Mouse (Mus musculus): ENCODE data around the gene Tmem108.

The Tmem108 gene

GRCm38 (mm10) chr9:103595190-103595837 is 166.3 kb downstream of the Tmem108 start:
- in situ Hi-C loops (cut with MboI; ENCODE audit: low sequenced_read_pairs), result no loop called here

DNA sequence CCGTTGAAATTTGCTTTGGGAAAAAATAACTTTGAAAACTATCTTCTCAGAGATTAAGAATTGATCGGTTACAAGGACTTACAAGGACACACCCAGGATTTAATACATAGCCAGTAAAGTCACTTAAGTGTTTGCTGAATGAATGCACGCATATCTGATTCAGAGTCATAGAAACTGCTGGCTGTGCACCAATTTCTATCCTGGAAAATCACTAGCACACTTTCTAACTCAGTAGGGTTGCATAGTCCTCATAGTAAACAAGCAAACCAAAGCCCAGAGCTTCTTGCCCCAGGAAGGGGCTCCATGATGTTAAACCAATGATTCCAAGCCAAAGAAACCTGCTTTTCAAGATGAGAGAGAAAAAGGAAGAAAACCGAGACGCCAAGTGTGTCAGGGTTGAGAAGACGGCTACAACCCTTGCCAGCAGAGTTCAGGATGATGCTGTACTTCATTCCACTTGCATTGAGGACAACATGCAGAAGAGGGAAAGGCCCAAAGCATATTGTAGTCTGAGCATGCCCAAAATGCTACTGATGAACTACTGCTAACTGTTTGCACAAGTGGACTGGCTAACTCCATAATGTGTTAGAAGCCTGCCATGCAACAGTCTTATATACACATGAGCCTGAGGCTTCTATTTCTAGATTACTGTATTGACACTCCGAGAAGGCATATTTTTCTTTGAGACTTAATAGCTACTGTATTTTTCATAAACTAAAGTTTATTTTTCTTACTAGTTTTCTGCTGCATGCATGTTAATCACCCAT is 167.0 kb downstream of the Tmem108 start:
- in situ Hi-C loops (cut with MboI; ENCODE audit: low sequenced_read_pairs), result no loop called here

DNA sequence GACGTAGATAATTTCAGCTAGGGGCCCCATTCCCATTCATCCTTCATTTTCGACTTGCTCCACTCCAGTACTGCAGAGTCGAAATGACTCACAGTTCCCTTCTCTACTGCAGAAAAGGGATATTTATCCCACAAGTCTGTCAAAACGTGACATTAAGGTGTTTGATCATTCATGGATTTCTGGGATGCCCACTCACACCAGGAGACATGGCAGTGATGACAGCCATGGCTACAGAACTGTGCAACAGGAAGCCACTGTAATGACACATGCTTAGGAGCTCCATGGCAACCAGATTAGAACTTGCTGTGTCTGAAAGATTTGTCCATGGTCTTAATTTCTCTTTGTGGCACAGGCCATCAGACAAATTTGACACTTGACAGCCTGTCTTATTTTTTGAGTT is 168.6 kb downstream of the Tmem108 start:
- in situ Hi-C loops (cut with MboI; ENCODE audit: low sequenced_read_pairs), result no loop called here

- in situ Hi-C loops (cut with MboI; ENCODE audit: low sequenced_read_pairs), result no loop called here
Measured at GRCm38 (mm10) chr9:103591962-103592361, 169.7 kb downstream of the Tmem108 start.

DNA sequence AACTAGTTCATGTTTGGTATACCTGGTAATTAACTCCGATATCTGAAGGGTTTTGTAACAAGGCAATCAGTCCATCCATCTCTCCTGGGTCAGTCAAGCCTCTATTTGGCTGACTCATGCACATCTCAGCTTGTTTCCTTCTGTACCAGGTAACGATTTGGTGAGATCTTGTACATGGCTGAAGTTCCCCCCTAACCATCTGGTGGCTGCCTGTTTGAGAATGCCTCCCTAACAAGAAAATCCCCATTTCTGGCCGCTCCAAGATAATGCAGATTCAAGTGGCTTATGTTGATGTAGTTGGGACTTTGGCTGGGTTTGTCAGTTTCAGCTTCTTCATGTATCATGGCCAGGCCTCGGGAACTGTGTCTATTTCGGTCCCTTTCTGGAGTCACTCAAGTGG is 170.8 kb downstream of the Tmem108 start:
- in situ Hi-C loops (cut with MboI; ENCODE audit: low sequenced_read_pairs), result no loop called here

GRCm38 (mm10) chr9:103584865-103585264 is 176.8 kb downstream of the Tmem108 start:
- in situ Hi-C loops (cut with MboI; ENCODE audit: low sequenced_read_pairs), result no loop called here

DNA sequence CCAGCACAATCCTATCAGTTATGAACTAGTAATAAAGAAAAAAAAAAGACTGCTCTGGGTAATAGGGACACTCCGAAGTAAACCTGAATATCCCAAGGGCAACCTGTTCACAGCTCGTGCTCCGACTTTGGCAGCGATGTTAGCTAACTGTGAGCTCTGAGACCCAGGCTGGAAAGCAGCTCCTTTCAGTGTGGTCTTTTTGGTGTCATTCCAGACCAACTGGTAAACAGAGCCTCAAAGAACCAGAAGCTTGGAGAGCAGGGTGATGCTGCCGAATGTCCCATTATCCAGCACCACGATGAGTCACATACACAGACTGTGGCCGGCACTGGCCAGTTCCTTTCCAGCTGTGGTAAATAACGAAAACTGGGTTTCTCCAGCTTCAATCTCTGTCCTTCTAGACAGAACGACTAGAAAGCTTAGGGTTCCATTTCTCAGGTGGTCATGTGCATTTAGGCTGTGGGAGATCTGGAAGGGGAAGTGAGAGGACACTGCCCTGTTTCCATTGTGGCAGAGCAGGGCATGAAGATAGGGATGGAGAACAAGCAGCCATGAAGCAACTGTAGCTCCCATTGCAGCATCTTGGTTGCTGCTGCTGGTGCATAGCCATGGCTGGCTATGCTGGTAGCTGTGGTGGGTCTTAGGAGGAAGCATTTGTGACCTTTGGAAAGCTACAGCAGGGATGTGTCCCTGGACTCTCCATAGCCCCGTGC is 179.2 kb downstream of the Tmem108 start:
- in situ Hi-C loops (cut with MboI; ENCODE audit: low sequenced_read_pairs), result no loop called here

DNA sequence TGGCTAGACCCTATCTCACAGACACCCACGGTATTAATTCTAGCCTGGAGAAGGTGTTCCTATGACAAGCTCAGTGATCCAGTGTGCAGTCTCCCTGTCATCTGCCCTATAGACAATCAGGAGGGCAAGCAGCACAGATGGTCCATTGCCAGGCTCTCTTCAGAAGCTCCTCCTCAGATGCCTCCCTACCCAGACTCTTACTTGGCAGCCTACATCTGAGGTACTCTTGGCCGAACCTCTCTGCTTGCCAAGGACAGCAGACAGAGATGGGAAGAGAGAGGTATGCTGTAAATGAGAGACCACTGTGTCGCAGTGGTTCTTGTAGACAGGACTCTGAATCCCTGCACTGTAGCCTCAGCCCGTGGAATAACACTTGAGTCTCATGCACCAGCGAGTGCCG is 181.0 kb downstream of the Tmem108 start:
- in situ Hi-C loops (cut with MboI; ENCODE audit: low sequenced_read_pairs), result no loop called here

DNA sequence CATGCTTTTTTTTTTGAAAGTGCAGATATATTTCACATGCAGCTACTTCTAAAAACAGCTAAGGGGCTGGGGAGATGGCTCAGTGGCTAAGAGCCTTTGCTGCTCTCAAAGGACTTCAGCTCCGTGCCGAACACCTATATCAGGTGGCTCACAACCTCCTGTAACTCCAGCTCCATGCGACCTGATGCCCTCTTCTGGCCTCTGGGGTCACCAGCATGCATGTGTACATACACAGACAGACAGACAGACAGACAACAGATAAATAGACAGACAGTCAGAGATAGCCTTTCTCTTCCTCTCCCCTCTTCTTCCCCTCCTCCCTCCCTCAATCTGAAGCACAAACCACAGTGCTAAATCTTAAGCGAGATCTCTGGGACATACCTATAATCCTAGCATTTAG is 181.5 kb downstream of the Tmem108 start:
- in situ Hi-C loops (cut with MboI; ENCODE audit: low sequenced_read_pairs), result no loop called here

- in situ Hi-C loops (cut with MboI; ENCODE audit: low sequenced_read_pairs), result no loop called here
Measured at GRCm38 (mm10) chr9:103579411-103580026, 182.1 kb downstream of the Tmem108 start.

DNA sequence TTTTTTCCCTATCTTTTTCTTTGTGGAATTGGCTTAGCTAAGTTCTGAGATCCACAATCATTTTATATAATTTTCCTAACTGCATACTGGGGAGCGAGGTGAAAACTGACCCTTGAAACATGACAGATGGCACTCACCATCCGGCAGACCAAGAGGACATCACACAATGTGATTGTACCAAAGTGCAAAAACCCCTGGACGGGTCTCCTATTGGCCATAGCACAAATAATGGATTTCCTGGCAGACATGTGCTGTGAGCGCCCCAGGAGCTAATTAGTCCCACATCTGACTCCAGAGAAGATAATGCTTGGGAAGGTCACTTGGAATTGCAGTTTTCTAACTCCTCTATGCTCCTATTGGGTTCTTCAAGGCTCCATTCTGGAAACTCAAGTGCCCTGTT is 183.9 kb downstream of the Tmem108 start:
- in situ Hi-C loops (cut with MboI; ENCODE audit: low sequenced_read_pairs), result no loop called here

DNA sequence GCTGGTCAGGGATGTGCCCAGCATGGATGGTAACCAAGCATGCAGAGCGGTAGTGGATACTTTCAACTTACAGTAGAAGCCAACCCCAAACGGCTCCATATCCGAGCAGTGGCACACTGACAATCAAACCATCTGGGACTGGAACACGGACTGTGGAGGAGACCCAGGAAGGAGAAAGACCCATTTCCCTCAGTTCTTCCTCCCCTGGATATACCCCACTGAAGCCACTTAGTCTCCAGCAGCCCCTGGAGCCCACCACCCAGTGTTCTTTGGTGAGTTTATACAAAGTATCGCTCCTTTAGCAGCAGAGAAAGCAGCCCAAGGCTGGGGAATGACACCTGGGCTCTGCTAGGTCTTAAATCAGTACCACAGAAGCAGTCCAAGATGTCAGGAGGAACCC is 184.5 kb downstream of the Tmem108 start:
- in situ Hi-C loops (cut with MboI; ENCODE audit: low sequenced_read_pairs), result no loop called here

GRCm38 (mm10) chr9:103575901-103576300 is 185.7 kb downstream of the Tmem108 start:
- in situ Hi-C loops (cut with MboI; ENCODE audit: low sequenced_read_pairs), result no loop called here

- in situ Hi-C loops (cut with MboI; ENCODE audit: low sequenced_read_pairs), result no loop called here
Measured at GRCm38 (mm10) chr9:103573994-103574750, 187.5 kb downstream of the Tmem108 start.

DNA sequence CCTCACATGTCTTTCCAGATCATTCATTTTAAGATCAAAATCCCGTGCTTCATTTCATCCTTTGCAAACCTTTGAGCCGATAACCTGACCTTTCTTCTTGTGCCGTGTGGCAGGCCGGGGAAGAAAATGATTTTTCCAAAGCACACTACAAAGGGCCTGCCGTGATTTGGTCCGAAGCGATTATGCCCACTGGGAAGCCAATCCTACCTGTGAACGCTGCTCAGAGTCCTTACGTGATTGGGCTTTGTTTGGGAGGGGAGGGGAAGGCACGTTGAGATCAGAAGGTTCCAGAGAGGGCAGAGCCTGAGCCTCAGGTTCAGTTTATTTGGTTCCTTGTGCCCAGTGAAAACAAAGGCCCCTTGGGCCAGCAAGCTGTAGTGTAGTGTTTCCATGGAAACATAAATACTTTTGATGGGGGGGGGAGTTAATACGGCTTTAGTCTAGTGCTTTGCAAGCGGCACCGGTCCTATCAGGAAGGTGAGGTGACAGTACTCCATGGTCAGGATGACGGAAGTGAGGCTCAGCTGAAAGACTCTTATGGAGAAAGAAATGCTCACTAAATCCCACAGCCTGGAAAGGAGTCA is 191.4 kb downstream of the Tmem108 start:
- in situ Hi-C loops (cut with MboI; ENCODE audit: low sequenced_read_pairs), result no loop called here

DNA sequence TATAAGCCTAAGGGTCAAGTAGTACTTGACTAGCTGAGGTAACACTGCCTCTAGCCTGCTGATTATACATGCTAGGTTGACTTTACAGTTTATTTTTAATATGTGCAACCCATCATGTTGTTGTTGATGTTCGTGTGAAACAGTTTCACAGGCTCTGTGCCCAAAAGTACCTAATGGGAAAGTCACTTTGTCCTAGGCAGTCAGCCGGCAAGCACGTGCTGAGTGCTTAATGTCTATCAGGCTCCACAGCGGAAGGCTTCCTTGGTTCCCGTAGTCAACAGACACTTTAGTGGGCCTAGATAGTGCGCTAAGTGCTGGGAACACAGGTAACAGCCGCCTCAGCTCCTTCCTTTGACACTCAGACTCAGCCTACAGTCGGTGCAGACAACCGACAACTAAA is 192.7 kb downstream of the Tmem108 start:
- in situ Hi-C loops (cut with MboI; ENCODE audit: low sequenced_read_pairs), result no loop called here

GRCm38 (mm10) chr9:103565186-103565585 is 196.5 kb downstream of the Tmem108 start:
- in situ Hi-C loops (cut with MboI; ENCODE audit: low sequenced_read_pairs), result no loop called here

DNA sequence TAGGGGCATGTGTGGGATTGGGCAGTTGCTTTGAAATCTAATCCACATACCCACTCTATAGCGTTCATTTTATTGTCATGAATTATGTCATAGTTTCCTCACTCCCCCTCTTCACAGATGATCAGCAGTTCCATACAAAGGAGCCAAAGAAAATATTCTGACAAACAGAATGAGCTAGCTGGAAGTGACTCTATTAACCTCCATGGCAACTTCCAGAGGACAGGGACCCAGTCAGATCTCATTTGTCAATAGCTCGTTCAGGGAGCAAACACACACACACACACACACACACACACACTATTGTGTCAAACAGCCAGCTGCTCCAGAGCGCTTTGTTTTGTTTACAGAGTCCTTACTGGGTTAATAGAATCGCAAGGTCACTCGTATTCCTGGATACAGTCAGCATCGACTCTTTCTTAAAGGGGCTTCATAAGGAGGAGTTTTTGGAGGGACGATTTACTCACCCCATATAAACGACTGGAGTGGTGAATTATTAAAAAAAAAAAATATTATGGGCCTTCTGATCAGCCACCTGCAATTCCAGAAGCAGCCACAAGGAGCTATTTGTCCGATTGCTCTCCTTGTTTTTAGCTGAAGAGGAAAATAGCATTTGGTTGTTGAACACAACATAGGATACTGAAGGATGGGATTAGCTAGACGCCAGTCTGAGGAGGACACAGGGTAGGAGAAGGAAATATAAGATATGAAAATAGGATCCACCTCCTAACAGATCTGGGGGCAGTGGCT is 197.6 kb downstream of the Tmem108 start:
- in situ Hi-C loops (cut with MboI; ENCODE audit: low sequenced_read_pairs), result no loop called here

- in situ Hi-C loops (cut with MboI; ENCODE audit: low sequenced_read_pairs), result no loop called here
Measured at GRCm38 (mm10) chr9:103562063-103562462, 199.6 kb downstream of the Tmem108 start.

GRCm38 (mm10) chr9:103558741-103559140 is 202.9 kb downstream of the Tmem108 start:
- in situ Hi-C loops (cut with MboI; ENCODE audit: low sequenced_read_pairs), result no loop called here

Measured in CH12F3 (cell line).